ENCODE assay signal across 13 mouse cellular contexts in the genomic region with DNA sequence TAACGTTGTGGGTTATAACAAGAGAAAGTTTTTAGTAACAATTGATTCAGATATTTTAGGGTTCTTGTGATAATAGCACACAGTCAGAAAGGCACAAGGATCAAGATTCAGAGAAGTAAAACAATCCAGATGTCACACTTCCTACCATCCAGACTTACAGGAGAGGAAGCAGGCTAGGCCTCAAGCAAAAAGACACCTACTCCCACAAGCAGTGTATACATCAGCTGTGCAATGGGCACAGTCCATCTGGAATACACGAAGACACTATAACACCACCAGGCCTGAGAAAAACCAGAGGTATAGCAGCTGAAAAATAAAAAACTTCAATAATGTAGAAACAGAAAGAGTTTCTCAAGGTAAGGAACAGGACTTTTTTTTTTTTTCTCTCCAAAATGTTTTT. TPM values are rescaled to one million over a fixed set of nuclear protein-coding genes. Genes with fewer than 3 reads are reported as not detected.
"Had no signal": no experiment of that assay in that cellular context is flagged by ENCODE, and none has a peak within 500 bp of the region (broad histone marks: within the 10 kb centered on the region; RNA-seq: fewer than 3 reads in every experiment).

No protein-coding gene starts in this region.

- DNase-seq: lung, adult 18-20 months; lung, embryonic 14.5 days; lung, postnatal 10 days; lung, postnatal 4 days; midbrain, embryonic 14.5 days; retina, postnatal 1 day; right cerebral cortex, postnatal 14 days; right cerebral cortex, postnatal 4 days; spleen, adult 18-20 months; thymus, adult 18-20 months; thymus, postnatal 14 days; thymus, postnatal 36 days had no signal

RNA-seq across cellular contexts. Expression of a gene that starts 16.3 kb away (rescaled TPM):
- polyA plus RNA-seq: midbrain, embryonic 10.5 days had no signal
